8 mouse cellular contexts compared by ENCODE assay signal in genomic region chr11:120631726-120632448, GRCm38 (mm10). TPM values are rescaled to one million over a fixed set of nuclear protein-coding genes. Genes with fewer than 3 reads are reported as not detected.
A peak's percentile ranks its signal among the peaks of the same experiment; 100 is the strongest.
DNase-seq lines count a peak whose midpoint lies in the region; ATAC-seq and TF ChIP-seq lines count a peak whose summit lies in the region.

No protein-coding gene starts in this region.

- 0 out of 2 replicates have a peak, but pooled peaks cover 2% of the 10 kb centered on the region for H3K79me2 ChIP-seq in heart, adult 2 months (replicated peaks; ENCODE audit: control insufficient read depth, insufficient read depth, low read length)

- 63% methylated on average over 4 of the region's 4 CpGs for WGBS in heart, adult 2 months
- WGBS in forebrain, embryonic 14.5 days, result 70% methylated on average over 4 of the region's 4 CpGs
- WGBS in liver, embryonic 11.5 days, result 43% methylated on average over 4 of the region's 4 CpGs

- TF ChIP-seq CTCF in heart, adult 2 months (IDR thresholded peaks at IDR 0.05), result no peak
- TF ChIP-seq CTCF in E14TG2a.4 (conservative IDR thresholded peaks at IDR 0.05; ENCODE audit: low read length), result no peak

- intact Hi-C loops in heart, adult 2 months (cut with DNase I), result loop anchor here (5.0 kb wide), 1 partner anchor 40 kb away; the partner anchor contains the start of gene Aspscr1
- intact Hi-C loops in heart, postnatal 36 days (cut with DNase I), result no loop called here

- H3K27me3 ChIP-seq in heart, adult 2 months (ENCODE audit: control insufficient read depth, insufficient read depth, low read length), result no peaks in the 10 kb centered on the region
- H3K27me3 ChIP-seq in E14TG2a.4 (ENCODE audit: insufficient read depth, low read length), result no peaks in the 10 kb centered on the region
- no peaks in the 10 kb centered on the region for H3K27me3 ChIP-seq in forebrain, embryonic 14.5 days (replicated peaks; ENCODE audit: control insufficient read depth, insufficient read depth, low read length)
- H3K27me3 ChIP-seq in liver, embryonic 11.5 days (replicated peaks; ENCODE audit: control insufficient read depth, insufficient read depth, low read length), result no peaks in the 10 kb centered on the region

- H3K4me2 ChIP-seq in forebrain, embryonic 14.5 days (ENCODE audit: low read length), result peak overlapping the region; percentile 81
- H3K4me2 ChIP-seq in liver, embryonic 11.5 days, result peak overlapping the region; percentile 95

- H3K36me3 ChIP-seq in heart, adult 2 months (ENCODE audit: control insufficient read depth, insufficient read depth, low read length), result no peaks in the 10 kb centered on the region
- peaks cover 53% of the 10 kb centered on the region for H3K36me3 ChIP-seq in E14TG2a.4 (ENCODE audit: insufficient read depth, low read length)
- peaks cover 23% of the 10 kb centered on the region for H3K36me3 ChIP-seq in forebrain, embryonic 14.5 days (ENCODE audit: control insufficient read depth, insufficient read depth, low read length)
- peaks cover 13% of the 10 kb centered on the region; the same call in 1 of the 2 replicates for H3K36me3 ChIP-seq in liver, embryonic 11.5 days (ENCODE audit: control insufficient read depth, insufficient read depth, low read length)

- H3K4me3 ChIP-seq in heart, adult 2 months, result peak overlapping the region; percentile 89
- H3K4me3 ChIP-seq in E14TG2a.4 (replicated peaks; ENCODE audit: low read length), result peak overlapping the region; percentile 95
- peak overlapping the region; percentile 97 for H3K4me3 ChIP-seq in forebrain, embryonic 14.5 days (ENCODE audit: low read depth, low read length)
- H3K4me3 ChIP-seq in liver, embryonic 11.5 days (ENCODE audit: low read depth, low read length), result peak overlapping the region; percentile 78

- TF ChIP-seq POLR2A in heart, adult 2 months (IDR thresholded peaks at IDR 0.05; ENCODE audit: insufficient read depth, low read depth, low read length), result no peak

- TF ChIP-seq EP300 in heart, adult 2 months (IDR thresholded peaks at IDR 0.05; ENCODE audit: insufficient read depth, low read depth, low read length), result no peak

- peak in 1 of 2 experiments; percentile 2 for DNase-seq in heart, adult 2 months
- no peak for DNase-seq in heart, postnatal 36 days
- DNase-seq in forebrain, embryonic 14.5 days (ENCODE audit: low spot score), result no peak
- DNase-seq in liver, embryonic 11.5 days (ENCODE audit: low spot score), result no peak
- no peak for DNase-seq in ovary, postnatal 36 days (ENCODE audit: low spot score)
- DNase-seq in gastrocnemius, adult 8-10 months (ENCODE audit: low spot score in 2 of 2), result no peak
- DNase-seq in frontal cortex, postnatal 25 days (ENCODE audit: low spot score in 2 of 2), result no peak

- peak overlapping the region; percentile 95 for H3K27ac ChIP-seq in heart, adult 2 months
- no peak overlapping the region for H3K27ac ChIP-seq in forebrain, embryonic 14.5 days (ENCODE audit: low read depth, low read length)
- H3K27ac ChIP-seq in liver, embryonic 11.5 days (ENCODE audit: low read depth, low read length), result peak overlapping the region; percentile 94

- H3K9me3 ChIP-seq in E14TG2a.4 (ENCODE audit: low read length), result no peaks in the 10 kb centered on the region
- no peaks in the 10 kb centered on the region for H3K9me3 ChIP-seq in forebrain, embryonic 14.5 days (replicated peaks; ENCODE audit: control insufficient read depth, low read length)
- no peaks in the 10 kb centered on the region for H3K9me3 ChIP-seq in liver, embryonic 11.5 days (ENCODE audit: control insufficient read depth, low read length)

- no peak for ATAC-seq in forebrain, embryonic 14.5 days
- 0 out of 2 replicates have a peak, but pooled peaks have one; percentile 21 for ATAC-seq in liver, embryonic 11.5 days (replicated peaks; ENCODE audit: low FRiP score)

- H3K4me1 ChIP-seq in heart, adult 2 months (ENCODE audit: control insufficient read depth, insufficient read depth, low read length), result peaks cover 22% of the 10 kb centered on the region
- H3K4me1 ChIP-seq in E14TG2a.4 (replicated peaks; ENCODE audit: low read depth, low read length), result peaks cover 88% of the 10 kb centered on the region
- peaks cover 14% of the 10 kb centered on the region for H3K4me1 ChIP-seq in forebrain, embryonic 14.5 days (ENCODE audit: control insufficient read depth, insufficient read depth, low read length)
- H3K4me1 ChIP-seq in liver, embryonic 11.5 days (replicated peaks; ENCODE audit: control insufficient read depth, insufficient read depth, low read length), result peaks cover 56% of the 10 kb centered on the region

- H3K9ac ChIP-seq in heart, adult 2 months (ENCODE audit: low read depth, low read length), result peak overlapping the region; percentile 85
- peak overlapping the region; percentile 87 for H3K9ac ChIP-seq in forebrain, embryonic 14.5 days (ENCODE audit: low read length)
- peak overlapping the region; percentile 92 for H3K9ac ChIP-seq in liver, embryonic 11.5 days (ENCODE audit: low read depth, low read length)

RNA-seq across cellular contexts. Expression of gene Mafg, which starts 1.5 kb away (rescaled TPM):
- total RNA-seq in heart, adult 2 months (2021), result 10 to 100 TPM; 35.7 to 45.2 TPM
- polyA plus RNA-seq in heart, adult 2 months (2012; rRNA removed), result 32.8 and 37.2 TPM in 2 replicates
- total RNA-seq in heart, postnatal 36 days (2021), result 10 to 100 TPM; 39.3 to 43.8 TPM
- 20.0 and 23.6 TPM in 2 replicates for polyA plus RNA-seq in forebrain, embryonic 14.5 days (2014; fragmentation: Nextera tagmentation; extraction: Ambion mirVana)
- polyA plus RNA-seq in liver, embryonic 11.5 days (2014; fragmentation: Nextera tagmentation; extraction: Ambion mirVana), result 32.6 and 34.8 TPM in 2 replicates
- 10 to 100 TPM; 49.5 to 63.3 (median 59.3) TPM for total RNA-seq in gastrocnemius, adult 8-10 months (2022)

RNA-seq across cellular contexts. Expression of gene Sirt7, which starts 6.8 kb away (rescaled TPM):
- total RNA-seq in heart, adult 2 months (2021), result 1 to 10 TPM; 7.0 to 7.4 TPM
- polyA plus RNA-seq in heart, adult 2 months (2012; rRNA removed), result 23.7 and 25.9 TPM in 2 replicates
- 10 to 100 TPM; 10.0 to 10.1 TPM for total RNA-seq in heart, postnatal 36 days (2021)
- polyA plus RNA-seq in forebrain, embryonic 14.5 days (2014; fragmentation: Nextera tagmentation; extraction: Ambion mirVana), result 30.4 and 40.8 TPM in 2 replicates
- 48.6 and 54.8 TPM in 2 replicates for polyA plus RNA-seq in liver, embryonic 11.5 days (2014; fragmentation: Nextera tagmentation; extraction: Ambion mirVana)
- total RNA-seq in gastrocnemius, adult 8-10 months (2022), result 1 to 10 TPM; 2.6 to 4.5 (median 3.8) TPM

RNA-seq across cellular contexts. Expression of gene Pycr1, which starts 11.7 kb away (rescaled TPM):
- 1 to 10 TPM in 1 of 2 experiments, under 1 TPM in 1; 0.81 to 1.2 TPM for total RNA-seq in heart, adult 2 months (2021)
- 3.9 and 4.9 TPM in 2 replicates for polyA plus RNA-seq in heart, adult 2 months (2012; rRNA removed)
- 1 to 10 TPM; 1.2 to 1.3 TPM for total RNA-seq in heart, postnatal 36 days (2021)
- 33.6 and 33.9 TPM in 2 replicates for polyA plus RNA-seq in forebrain, embryonic 14.5 days (2014; fragmentation: Nextera tagmentation; extraction: Ambion mirVana)
- 18.5 and 21.2 TPM in 2 replicates for polyA plus RNA-seq in liver, embryonic 11.5 days (2014; fragmentation: Nextera tagmentation; extraction: Ambion mirVana)
- total RNA-seq in gastrocnemius, adult 8-10 months (2022), result 1 to 10 TPM; 3.7 to 5.3 (median 4.8) TPM

RNA-seq across cellular contexts. Expression of gene Pcyt2, which starts 14.2 kb away (rescaled TPM):
- total RNA-seq in heart, adult 2 months (2021), result 10 to 100 TPM; 51.8 to 55.6 TPM
- polyA plus RNA-seq in heart, adult 2 months (2012; rRNA removed), result 111 and 125 TPM in 2 replicates
- 10 to 100 TPM; 48.2 to 54.6 TPM for total RNA-seq in heart, postnatal 36 days (2021)
- 113 and 134 TPM in 2 replicates for polyA plus RNA-seq in forebrain, embryonic 14.5 days (2014; fragmentation: Nextera tagmentation; extraction: Ambion mirVana)
- 165 and 175 TPM in 2 replicates for polyA plus RNA-seq in liver, embryonic 11.5 days (2014; fragmentation: Nextera tagmentation; extraction: Ambion mirVana)
- 10 to 100 TPM; 20.0 to 26.8 (median 26.0) TPM for total RNA-seq in gastrocnemius, adult 8-10 months (2022)

RNA-seq across cellular contexts. Expression of gene Myadml2, which starts 16.1 kb away (rescaled TPM):
- 10 to 100 TPM; 77.6 to 87.3 TPM for total RNA-seq in heart, adult 2 months (2021)
- polyA plus RNA-seq in heart, adult 2 months (2012; rRNA removed), result 55.1 and 68.3 TPM in 2 replicates
- 10 to 100 TPM; 76.1 to 78.1 TPM for total RNA-seq in heart, postnatal 36 days (2021)
- 0.38 and 0.48 TPM in 2 replicates for polyA plus RNA-seq in forebrain, embryonic 14.5 days (2014; fragmentation: Nextera tagmentation; extraction: Ambion mirVana)
- polyA plus RNA-seq in liver, embryonic 11.5 days (2014; fragmentation: Nextera tagmentation; extraction: Ambion mirVana), result 0.34 and 0.60 TPM in 2 replicates
- 100 to 1,000 TPM; 112 to 153 (median 132) TPM for total RNA-seq in gastrocnemius, adult 8-10 months (2022)
